Mouse (Mus musculus): ENCODE data around the gene Sdhd.

- no peak for TF ChIP-seq EP300 (IDR thresholded peaks at IDR 0.05; ENCODE audit: low read depth)
- no peak for TF ChIP-seq CTCF (IDR thresholded peaks at IDR 0.05; ENCODE audit: low read depth)
Observed at GRCm38 (mm10) chr9:50604338-50604737, 726 bp upstream of the Sdhd start.
